Mouse (Mus musculus) frontal cortex, postnatal 14 days (tissue): ENCODE results near the gene Rasa3.

Experiments
- DNase-seq, 2 experiments: peaks; one replicate each; pipeline ENCODE4 v3.0.0; 2022; ENCODE audit warnings: low spot score in 2 of 2

Rasa3 gene

GRCm38 (mm10) chr8:13677413-13677883, at the start of gene Rasa3:
TSS of gene Rasa3 (minus strand) at chr8:13677603.
- peak; percentile 92 to 94 for DNase-seq

DNA sequence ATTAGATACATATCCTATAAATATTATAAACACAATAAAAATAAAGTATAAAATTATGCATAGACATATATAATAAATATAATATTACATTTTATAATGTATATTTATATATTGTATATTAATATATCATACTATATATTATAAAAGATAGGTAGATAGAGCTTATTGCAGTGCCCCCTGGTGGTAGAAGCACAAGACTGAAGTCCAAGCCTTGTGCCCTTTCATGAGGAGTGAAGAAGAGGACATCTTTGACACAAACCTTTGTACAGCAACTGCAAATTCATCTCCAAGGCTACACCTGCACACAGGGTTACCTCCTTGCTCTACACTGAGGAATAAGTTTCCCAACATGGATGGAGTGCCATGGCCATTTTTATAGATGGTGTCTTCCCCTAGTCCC, 48.3 kb upstream of the Rasa3 start:
- no peak for DNase-seq

DNA sequence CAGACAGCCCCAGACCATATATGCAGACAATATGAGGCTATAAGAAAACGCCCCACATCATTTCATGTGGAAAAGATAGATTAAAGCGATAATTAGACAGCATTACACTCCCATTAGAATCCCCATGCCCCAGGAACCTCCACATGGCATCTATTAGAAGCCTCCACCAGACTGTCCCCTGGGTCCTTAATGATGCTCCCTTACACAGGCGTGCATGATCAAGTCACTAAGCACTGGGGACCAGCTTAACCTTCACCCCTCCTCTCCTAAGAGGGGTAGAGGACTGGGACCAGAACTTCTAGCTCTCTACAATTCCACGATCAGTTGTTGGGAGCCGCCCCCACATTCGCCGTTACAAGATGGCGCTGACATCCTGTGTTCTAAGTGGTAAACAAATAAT, 41.6 kb upstream of the Rasa3 start:
- DNase-seq = no peak

DNA sequence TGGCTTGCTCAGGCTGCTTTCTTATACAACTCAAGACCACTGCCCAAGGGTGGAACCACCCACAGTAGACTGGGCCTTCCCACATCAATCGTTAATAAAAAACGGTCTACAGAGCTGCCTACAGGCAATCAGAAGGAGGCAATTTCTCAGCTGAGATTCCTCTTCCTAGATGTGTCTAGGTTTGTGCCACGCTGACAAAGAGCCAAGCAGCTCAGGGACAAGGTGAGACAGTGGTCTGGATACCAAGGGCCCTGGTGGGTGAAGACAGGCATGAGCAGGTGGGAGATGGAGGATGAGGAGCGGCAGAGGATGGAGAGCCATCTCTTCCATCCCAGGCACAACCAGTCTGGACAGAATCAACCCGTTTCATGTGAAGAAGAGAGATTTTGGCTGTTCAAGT, 31.1 kb upstream of the Rasa3 start:
- DNase-seq = no peak

- no peak for DNase-seq
Observed at GRCm38 (mm10) chr8:13706918-13707317, 29.5 kb upstream of the Rasa3 start.

DNA sequence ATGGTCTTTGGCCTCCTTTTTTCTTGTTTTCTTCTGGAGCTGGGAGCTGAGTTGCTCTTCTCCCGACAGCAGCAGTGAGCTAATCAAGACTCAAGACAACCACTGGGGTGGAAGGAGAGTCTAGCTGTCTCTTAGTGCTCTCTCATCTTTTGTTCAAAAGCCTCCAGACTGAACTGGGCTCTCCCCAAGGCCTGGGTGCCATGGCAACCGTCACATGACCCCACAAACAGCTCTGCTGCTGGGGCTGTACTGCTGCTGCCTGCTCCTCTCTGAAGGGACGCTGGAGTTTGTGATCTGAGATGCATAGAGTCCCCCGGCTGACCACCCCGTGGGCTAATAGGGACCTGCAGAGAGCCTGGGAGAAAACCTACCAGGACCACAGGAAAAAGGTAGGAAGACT, 28.3 kb upstream of the Rasa3 start, which contains the start of gene Cfap97d2:
Cfap97d2 (plus strand) TSS at position 222 of the 400 bp plus-strand sequence.
- peak in 1 of 2 experiments; percentile 32 for DNase-seq

DNA sequence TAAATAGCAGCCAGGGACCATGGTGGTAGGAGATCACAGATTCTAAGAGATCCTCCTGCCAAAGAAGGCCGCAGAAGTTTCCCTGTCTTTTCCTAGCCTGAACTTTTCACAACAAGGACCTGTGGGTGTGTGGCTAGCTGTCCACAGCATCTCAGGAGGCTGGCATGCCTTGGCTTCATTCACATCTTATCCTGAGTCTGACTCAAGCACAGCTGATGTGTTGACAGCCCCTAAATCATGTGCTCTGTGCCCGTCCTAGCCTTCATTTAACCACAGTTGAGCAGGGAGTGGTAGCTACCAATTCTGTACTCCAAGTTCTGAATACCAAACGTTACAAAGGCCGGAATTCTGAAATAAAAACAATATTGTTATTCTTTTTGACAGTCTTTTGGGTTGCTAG, 26.9 kb upstream of the Rasa3 start:
- DNase-seq = no peak

DNA sequence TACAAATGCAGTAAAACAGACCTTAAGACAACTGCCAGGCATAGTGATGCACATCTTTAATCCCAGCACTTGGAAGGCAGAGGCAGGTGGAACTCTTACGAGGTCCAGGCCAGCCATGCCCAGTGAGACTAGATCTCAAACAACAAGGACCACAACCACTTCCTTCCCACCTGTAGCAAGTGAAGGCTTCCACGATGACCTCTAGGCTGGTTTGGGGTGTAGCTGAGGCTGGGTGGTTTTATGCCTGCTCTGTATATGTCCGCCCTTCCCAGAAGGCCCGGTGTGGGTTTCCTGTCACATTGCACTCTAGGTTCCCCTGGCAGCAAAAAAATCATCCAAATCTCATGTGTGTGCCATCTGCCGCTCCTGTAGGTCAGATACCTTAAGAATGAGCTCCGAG, 26.4 kb upstream of the Rasa3 start:
- DNase-seq = no peak

- DNase-seq = no peak
Observed at GRCm38 (mm10) chr8:13702755-13703154, 25.4 kb upstream of the Rasa3 start.

- no peak for DNase-seq
Observed at GRCm38 (mm10) chr8:13699323-13699949, 22.0 kb upstream of the Rasa3 start.

DNA sequence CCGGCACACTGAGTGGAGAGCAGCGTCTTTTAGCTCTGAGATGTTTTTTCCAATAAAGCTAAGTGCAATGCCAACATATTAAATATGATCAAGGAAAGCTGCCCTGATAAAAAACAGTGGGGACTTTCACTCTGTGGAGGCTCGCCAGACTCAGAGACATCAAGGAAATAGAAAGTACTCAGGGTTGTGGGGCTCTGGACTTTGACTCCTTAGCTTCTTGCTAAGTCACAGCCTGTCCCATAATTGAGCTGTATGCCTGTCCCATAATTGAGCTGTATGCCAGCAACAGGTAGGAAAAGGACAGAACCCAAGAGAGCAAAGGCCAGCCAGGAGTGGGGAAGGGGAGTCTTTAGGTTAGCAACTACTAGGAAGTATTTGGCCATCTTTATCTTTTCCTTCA, 20.9 kb upstream of the Rasa3 start:
- DNase-seq = no peak

- DNase-seq = no peak
Observed at GRCm38 (mm10) chr8:13697681-13698080, 20.3 kb upstream of the Rasa3 start.

DNA sequence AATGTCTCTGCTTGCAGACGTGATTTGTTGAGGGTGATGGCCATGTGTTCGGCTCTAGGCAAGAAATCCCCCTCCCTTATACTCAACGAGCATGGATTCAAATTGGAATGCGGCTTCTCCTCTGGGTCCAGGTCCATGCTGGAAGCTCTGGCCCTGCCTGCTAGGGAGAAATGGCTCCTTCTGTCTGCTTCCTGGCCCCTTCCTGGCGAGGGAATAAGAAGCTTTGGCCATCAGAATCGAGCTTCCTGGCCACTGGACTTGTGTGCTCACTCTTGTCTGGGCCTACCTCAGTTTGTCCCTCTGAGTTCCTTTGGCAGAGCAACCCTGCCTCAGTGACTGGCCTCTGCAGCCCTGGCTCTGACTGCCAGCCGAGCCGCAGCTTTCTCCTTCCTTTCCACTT, 19.8 kb upstream of the Rasa3 start:
- DNase-seq = no peak

DNA sequence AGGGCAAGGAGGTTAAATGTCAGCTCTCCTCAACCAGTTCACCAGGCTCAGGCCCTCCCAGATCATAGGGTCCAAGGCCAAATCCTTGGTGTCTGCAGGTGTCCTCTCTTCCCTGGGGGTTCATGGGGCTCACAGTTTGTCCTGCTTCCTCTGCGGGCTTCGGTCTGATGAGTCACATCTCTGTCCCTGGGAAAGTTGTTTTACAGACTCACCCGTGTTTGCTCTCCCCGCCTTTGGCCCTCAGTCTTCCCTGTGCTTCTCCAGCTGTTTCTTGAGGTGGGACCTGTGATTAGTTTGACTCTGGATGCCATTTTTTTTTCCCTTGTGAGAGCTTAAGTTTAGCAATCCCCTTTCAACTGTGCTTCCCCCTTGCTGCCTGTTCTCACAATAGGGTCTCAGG, 18.8 kb upstream of the Rasa3 start:
- DNase-seq = no peak

GRCm38 (mm10) chr8:13695203-13695867, 17.9 kb upstream of the Rasa3 start:
- DNase-seq = no peak

- no peak for DNase-seq
Observed at GRCm38 (mm10) chr8:13694735-13695134, 17.3 kb upstream of the Rasa3 start.

DNA sequence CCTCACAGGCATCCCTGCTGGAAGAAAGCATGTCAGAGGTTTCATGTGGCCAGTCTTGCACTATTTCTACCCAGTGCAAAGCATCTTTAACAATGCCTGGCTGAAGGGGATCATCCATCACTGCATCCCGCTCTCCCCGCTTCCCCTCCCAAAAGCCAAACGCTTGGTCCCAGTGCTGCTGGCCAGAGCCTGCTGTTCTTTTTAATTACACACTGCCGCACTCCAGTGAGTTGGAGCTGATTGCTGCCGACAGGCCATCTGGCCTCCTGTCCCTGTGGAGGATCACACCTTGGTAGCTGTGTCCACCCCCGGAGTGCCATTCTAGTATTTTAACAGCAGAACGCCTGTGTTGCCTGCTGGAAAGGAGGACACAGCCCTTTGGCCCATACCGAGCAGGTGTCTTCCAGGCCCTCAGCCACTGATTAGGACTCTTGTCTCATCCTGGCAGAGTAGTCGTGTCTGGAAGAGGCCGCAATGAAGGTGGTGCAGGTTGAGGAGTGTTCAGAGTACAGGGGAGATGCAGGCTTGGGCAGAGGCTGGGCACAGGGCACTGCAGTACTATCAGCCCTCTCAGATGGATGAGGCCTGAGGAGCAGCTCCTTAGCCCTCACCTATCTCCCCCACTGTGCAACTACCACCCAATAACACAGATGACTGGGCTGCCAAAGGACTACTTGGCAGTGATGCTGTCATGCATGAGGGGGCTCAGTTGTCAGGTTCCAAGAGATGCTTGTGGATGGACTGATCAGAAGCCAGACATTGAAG, 15.1 kb upstream of the Rasa3 start:
- DNase-seq = no peak

DNA sequence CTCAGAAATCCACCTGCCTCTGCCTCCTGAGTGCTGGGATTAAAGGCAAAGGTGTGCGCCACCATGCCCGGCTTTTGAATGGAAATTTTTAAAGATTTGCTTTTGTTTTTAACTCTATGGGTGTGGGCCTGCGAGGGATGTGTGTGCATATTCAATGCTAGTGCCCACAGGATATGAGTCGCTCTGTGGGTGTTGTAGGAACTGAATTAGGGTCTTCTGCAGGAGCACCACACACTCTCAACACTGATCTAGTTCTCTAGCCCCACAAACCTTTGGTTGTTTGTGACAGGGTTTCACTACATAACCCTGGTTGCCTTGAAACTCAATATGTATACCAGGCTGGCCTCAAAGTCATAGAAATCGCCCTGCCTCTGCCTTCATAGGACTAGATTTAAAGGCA, 11.9 kb upstream of the Rasa3 start:
- DNase-seq = no peak

GRCm38 (mm10) chr8:13688461-13688860, 11.1 kb upstream of the Rasa3 start:
- DNase-seq = no peak

- no peak for DNase-seq
Observed at GRCm38 (mm10) chr8:13687941-13688340, 10.5 kb upstream of the Rasa3 start.

GRCm38 (mm10) chr8:13687101-13687717, 9.8 kb upstream of the Rasa3 start:
- no peak for DNase-seq

- no peak for DNase-seq
Observed at GRCm38 (mm10) chr8:13686426-13686825, 9.0 kb upstream of the Rasa3 start.
